Mouse (Mus musculus) olfactory bulb, adult 2 months (tissue): Measurements from ENCODE around the gene Tfr2.

ENCODE experiments used
- CTCF ChIP-seq: fragments of 200-500 bp; IDR thresholded peaks from 2 replicates; pipeline ENCODE4 v1.5.1; 2012; ENCODE audit warnings: low read depth, mild to moderate bottlenecking, low read length, moderate library complexity; ENCODE audit not compliant: insufficient read depth
- POLR2A ChIP-seq: fragments of 200-500 bp; IDR thresholded peaks from 2 replicates; pipeline ENCODE4 v1.6.1; 2012; ENCODE audit warnings: mild to moderate bottlenecking, low read depth, low read length, moderate library complexity; ENCODE audit not compliant: insufficient read depth

DNA sequence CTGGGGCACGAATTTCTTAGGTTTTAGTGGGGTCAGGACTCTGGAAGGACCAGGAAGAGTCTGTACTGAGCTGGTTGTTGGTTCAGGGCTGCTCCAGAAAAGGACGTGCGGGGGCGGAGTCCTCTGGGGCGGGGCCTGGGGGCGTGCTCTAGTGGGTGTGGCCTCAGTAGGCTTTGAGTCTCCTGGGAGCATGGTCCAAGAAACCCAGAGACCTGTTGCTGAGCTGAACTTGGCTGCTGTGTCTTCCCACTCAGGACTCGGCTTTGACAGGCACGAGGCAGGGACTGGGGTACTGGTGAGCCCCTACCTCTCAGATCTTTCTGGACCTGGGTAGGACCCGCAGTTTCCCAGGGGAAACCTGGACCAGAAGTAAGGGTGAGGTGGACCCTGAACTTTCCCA, at the start of gene Tfr2:
- no peak for TF ChIP-seq POLR2A
- TF ChIP-seq CTCF: no peak
